Mouse (Mus musculus) hindbrain, embryonic 13.5 days (tissue): Measurements from ENCODE around the gene Arhgef28. TPM values are rescaled to one million over a fixed set of nuclear protein-coding genes. Genes with fewer than 3 reads are reported as not detected.
A peak's percentile ranks its signal among the peaks of the same experiment; 100 is the strongest.

Experiments
- ATAC-seq: fragments of 200-750 bp; cut with Nextera tagmentation; 2 replicates; pipeline ENCODE4 v1.8.0; 2017; ENCODE audit warnings: moderate TSS enrichment; ENCODE audit not compliant: low FRiP score
- H3K27ac ChIP-seq: fragments of 300-500 bp; sonication (generic); 2 replicates; pipeline ENCODE4 v1.5.1; 2015; ENCODE audit warnings: inconsistent platforms, mild to moderate bottlenecking, moderate library complexity
- H3K27me3 ChIP-seq: fragments of 300-500 bp; sonication (generic); 2 replicates; pipeline ENCODE4 v1.6.1; 2015; ENCODE audit warnings: mild to moderate bottlenecking, inconsistent platforms
- H3K36me3 ChIP-seq: fragments of 300-500 bp; sonication (generic); 2 replicates; pipeline ENCODE4 v1.6.1; 2015; ENCODE audit warnings: mild to moderate bottlenecking, inconsistent platforms
- H3K4me1 ChIP-seq: fragments of 300-500 bp; sonication (generic); replicated peaks from 2 replicates; pipeline ENCODE4 v1.6.1; 2015; ENCODE audit warnings: inconsistent platforms
- H3K4me2 ChIP-seq: fragments of 300-500 bp; sonication (generic); 2 replicates; pipeline ENCODE4 v1.6.1; 2015; ENCODE audit warnings: inconsistent platforms, mild to moderate bottlenecking, moderate library complexity
- H3K4me3 ChIP-seq: fragments of 300-500 bp; sonication (generic); 2 replicates; pipeline ENCODE4 v1.5.1; 2015; ENCODE audit warnings: mild to moderate bottlenecking, inconsistent platforms
- H3K9ac ChIP-seq: fragments of 300-500 bp; sonication (generic); 2 replicates; pipeline ENCODE4 v1.6.1; 2015; ENCODE audit warnings: mild to moderate bottlenecking, inconsistent platforms
- H3K9me3 ChIP-seq: fragments of 300-500 bp; sonication (generic); 2 replicates; pipeline ENCODE4 v1.6.1; 2016; ENCODE audit warnings: inconsistent platforms
- WGBS: fragments of 180-500 bp; shearing (Covaris S2); methylation state at CpG from one replicate; pipeline ENCODE4 v1.1.7; 2015; 5-methylcytosine and 5-hydroxymethylcytosine counted together
- polyA plus RNA-seq: library from polyadenylated mRNA; unstranded; fragments of >200 nt; fragmentation: Nextera tagmentation; extraction: Ambion mirVana; gene quantifications from 2 replicates; pipeline ENCODE4 v1.2.1, GENCODE M21; 2015

Arhgef28 gene
- polyA plus RNA-seq, 1 experiment from 2014 or later: 15.9 TPM

DNA sequence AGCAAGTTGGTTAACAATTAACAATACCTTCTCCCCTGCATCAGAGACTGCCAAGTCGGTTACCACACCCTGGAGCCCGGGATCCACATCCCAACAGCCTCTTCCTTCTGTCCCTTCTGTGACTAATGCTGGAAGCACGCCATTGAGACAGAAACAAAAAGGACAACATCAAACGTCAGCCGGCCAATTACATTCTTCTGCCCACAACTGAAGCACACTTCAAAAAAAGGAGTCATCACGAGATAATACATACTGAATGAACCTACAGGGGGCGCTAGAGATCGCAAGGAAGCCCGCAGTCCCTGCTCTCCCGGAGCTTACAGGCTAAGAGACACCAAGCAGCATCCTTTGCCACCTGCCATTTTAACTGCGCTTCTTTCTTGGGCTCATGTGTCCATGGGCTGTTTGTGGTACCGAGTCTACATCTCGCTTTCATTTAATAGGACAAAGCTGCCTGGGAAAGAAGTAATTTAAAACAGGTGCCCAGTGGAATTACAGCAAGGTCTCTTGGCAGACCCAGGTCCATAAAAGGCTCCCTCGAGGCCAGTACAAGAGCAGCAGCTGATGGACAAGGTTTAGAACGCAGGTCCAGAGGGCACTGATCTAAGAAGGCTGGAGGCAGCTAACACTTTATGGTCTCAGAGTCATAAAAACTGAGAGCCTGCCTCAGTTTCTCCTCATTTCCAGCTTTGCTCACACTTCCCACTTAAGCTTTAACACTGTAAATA is 266.6 kb downstream of the Arhgef28 start:
- H3K9me3 ChIP-seq: no peaks in the 10 kb centered on the region
- no peak overlapping the region for H3K4me2 ChIP-seq
- H3K4me3 ChIP-seq: no peak overlapping the region
- H3K9ac ChIP-seq: no peak overlapping the region
- no peak overlapping the region for H3K27ac ChIP-seq
- H3K4me1 ChIP-seq: peaks cover 10% of the 10 kb centered on the region
- 0 out of 2 replicates have a peak, but pooled peaks cover 2% of the 10 kb centered on the region for H3K36me3 ChIP-seq
- WGBS: 64% methylated on average over 15 of the region's 15 CpGs
- H3K27me3 ChIP-seq: 0 out of 2 replicates have a peak, but pooled peaks cover 3% of the 10 kb centered on the region
- ATAC-seq: no peak

DNA sequence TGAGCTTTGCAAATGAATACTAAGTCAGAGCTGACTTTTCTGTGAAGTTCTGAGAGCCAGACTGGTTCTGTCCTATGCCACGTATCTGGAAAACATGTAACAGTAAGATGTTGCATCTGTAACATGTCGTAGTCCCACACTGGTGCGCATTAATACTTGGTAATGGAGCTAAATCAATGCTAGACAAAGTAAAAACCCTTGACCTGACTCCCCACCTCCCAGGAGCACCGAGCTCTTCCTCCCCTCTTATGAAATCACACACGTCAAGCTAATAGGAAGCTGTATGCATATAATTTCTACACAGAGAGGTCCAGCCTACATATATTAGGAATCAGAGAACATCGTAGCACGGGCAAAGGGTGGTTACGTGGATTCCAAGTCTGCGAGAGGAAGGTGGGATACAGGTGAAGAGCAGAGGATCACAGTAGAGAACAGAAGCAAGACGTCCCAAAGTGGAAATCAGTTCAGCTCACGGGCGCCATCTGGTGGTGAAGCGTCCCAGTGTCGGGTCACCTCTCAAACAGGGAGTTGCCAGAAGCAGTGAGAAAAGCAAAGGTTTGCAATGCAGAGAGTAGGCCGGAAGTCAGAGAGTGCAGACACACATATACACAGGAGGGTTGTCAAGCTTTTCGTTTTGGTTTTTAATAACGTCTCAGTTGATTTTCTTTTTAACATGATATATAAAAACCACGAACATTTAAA is 267.5 kb downstream of the Arhgef28 start:
- WGBS: 35% methylated on average over 18 of the region's 18 CpGs
- no peaks in the 10 kb centered on the region for H3K36me3 ChIP-seq
- no peak overlapping the region for H3K27ac ChIP-seq
- peak; percentile 84; the same call in 1 of the 2 replicates for ATAC-seq
- H3K9ac ChIP-seq: no peak overlapping the region
- H3K4me2 ChIP-seq: no peak overlapping the region
- H3K4me3 ChIP-seq: no peak overlapping the region
- 0 out of 2 replicates have a peak, but pooled peaks cover 3% of the 10 kb centered on the region for H3K27me3 ChIP-seq
- H3K9me3 ChIP-seq: no peaks in the 10 kb centered on the region
- peaks cover 10% of the 10 kb centered on the region for H3K4me1 ChIP-seq

DNA sequence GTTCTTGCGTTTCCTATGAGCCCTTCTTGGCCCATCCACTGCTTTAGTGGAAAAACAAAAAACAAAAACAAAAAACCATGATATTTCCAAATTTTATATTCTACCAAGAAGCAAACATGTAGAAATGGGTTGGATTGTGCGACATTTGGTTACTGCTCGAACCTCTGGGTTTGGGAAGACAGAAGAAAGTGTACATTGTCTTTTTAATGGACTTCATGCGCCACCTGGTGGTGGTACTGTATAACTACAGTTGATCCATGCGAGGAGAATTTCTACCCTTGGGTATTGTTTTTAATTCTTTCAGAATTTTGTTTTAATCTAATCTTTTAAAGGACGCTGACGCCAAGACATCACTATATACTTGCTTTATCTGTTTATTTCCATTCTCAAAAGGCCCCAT is 268.3 kb downstream of the Arhgef28 start:
- 18% methylated on average over 7 of the region's 7 CpGs for WGBS
- 0 out of 2 replicates have a peak, but pooled peaks cover 3% of the 10 kb centered on the region for H3K27me3 ChIP-seq
- H3K9me3 ChIP-seq: no peaks in the 10 kb centered on the region
- no peaks in the 10 kb centered on the region for H3K36me3 ChIP-seq
- no peak for ATAC-seq
- H3K4me1 ChIP-seq: peaks cover 10% of the 10 kb centered on the region
- H3K4me3 ChIP-seq: no peak overlapping the region
- no peak overlapping the region for H3K4me2 ChIP-seq
- no peak overlapping the region for H3K9ac ChIP-seq
- no peak overlapping the region for H3K27ac ChIP-seq

DNA sequence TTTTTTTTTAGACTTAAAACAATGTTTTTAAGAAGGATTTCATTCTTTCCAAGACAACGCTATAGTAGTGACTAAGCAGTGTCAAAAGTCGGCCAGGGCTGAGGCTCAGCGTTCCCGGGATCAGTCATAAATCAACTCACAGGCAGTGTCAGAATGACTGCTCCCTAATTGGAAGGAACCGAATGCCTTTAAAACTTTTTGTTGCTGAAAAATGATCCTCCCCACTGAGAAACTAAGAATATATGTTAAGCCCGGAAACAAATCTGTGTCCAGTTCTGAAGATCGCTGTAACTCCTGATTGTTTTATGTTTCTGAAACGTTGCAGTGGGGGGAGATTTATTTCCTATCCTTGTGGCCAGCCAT is 278.1 kb downstream of the Arhgef28 start:
- no peak overlapping the region for H3K27ac ChIP-seq
- WGBS: 24% methylated on average over 8 of the region's 8 CpGs
- H3K4me2 ChIP-seq: no peak overlapping the region

DNA sequence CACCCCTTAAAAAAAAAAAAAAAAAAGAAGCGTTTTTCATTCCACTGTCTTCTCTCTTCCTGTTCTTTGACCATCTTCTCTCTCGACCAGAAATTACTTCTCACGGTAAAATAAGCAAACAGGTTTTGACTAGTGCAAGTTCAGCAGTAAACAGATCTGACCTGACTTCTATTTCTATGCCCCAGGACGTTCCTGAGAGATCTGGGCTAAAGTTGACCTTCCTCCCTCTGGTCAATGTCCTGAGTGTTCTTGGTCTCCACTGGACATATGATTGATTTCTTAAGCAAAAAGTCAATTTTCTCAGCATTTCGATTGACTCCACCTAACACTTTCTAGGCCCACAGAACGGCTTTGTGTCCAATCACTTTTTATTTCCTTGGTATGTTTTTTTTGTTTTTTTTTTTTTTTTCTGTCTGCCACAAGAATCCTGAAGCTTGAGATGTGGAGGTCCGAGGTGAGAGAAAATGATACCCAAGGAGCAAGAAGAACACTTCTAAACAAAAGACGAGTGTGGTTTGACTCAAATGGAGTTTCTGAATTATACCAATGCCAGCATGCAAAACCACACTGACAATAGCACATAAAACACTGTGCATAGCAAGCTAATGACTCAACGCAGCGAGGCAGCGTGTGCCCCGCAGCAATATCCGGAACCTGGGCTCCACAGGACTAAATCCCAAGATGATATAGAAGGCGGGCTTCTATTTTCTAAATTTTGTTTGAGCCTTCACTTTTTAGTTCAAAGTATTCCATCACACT is 278.7 kb downstream of the Arhgef28 start:
- Histone ChIP-seq H3K27ac (no peak overlapping the region), H3K9me3 (no peaks in the 10 kb centered on the region), H3K36me3 (peaks cover 5% of the 10 kb centered on the region), H3K4me3 (no peak overlapping the region), H3K9ac (no peak overlapping the region), H3K4me1 (peaks cover 19% of the 10 kb centered on the region), H3K4me2 (no peak overlapping the region), H3K27me3 (no peaks in the 10 kb centered on the region)
- WGBS: 40% methylated on average over 14 of the region's 14 CpGs
- no peak for ATAC-seq

More for the DNA sequence above, 278.1 kb downstream of the Arhgef28 start:
- H3K9ac ChIP-seq: no peak overlapping the region
- no peak for ATAC-seq
- H3K27me3 ChIP-seq: no peaks in the 10 kb centered on the region
- no peak overlapping the region for H3K4me3 ChIP-seq
- peaks cover 19% of the 10 kb centered on the region for H3K4me1 ChIP-seq
- H3K9me3 ChIP-seq: no peaks in the 10 kb centered on the region
- peaks cover 5% of the 10 kb centered on the region for H3K36me3 ChIP-seq

- Histone ChIP-seq H3K4me1 (peaks cover 19% of the 10 kb centered on the region), H3K4me3 (no peak overlapping the region), H3K27me3 (no peaks in the 10 kb centered on the region), H3K4me2 (no peak overlapping the region), H3K36me3 (peaks cover 5% of the 10 kb centered on the region), H3K9ac (no peak overlapping the region), H3K27ac (no peak overlapping the region), H3K9me3 (no peaks in the 10 kb centered on the region)
- no peak for ATAC-seq
- WGBS: 92% methylated on average over 10 of the region's 10 CpGs
Observed at GRCm38 (mm10) chr13:97926371-97926770, 279.9 kb downstream of the Arhgef28 start.

DNA sequence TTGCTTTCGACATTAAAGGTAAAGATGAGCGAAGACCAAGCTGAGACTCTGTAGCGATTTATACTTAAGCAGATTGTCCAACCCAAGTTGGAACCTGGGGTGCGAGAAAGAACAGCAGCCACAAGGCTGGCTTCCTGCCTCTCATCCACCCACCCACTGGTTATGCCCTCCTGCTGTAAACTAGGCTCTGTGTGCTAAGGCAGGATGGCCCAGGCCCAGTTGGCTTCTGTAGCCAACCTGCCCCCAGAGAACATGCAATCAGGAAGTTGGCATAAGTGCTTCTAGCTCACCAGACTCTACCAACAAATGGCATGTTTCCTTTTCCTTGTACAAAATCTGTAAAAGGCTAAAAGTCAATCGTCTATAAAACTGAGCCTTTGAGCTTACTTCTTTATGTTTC is 283.2 kb downstream of the Arhgef28 start:
- 93% methylated on average over 5 of the region's 5 CpGs for whole genome bisulfite sequencing
- ATAC-seq: no peak
- no peaks in the 10 kb centered on the region for H3K27me3 ChIP-seq

GRCm38 (mm10) chr13:97919590-97919989 is 286.6 kb downstream of the Arhgef28 start:
- H3K4me2 ChIP-seq: no peak overlapping the region
- H3K27ac ChIP-seq: peak overlapping the region; percentile 26; the same call in 1 of the 2 replicates
- H3K27me3 ChIP-seq: no peaks in the 10 kb centered on the region
- no peaks in the 10 kb centered on the region for H3K36me3 ChIP-seq
- H3K9me3 ChIP-seq: no peaks in the 10 kb centered on the region
- WGBS: 35% methylated on average over 8 of the region's 8 CpGs
- H3K4me1 ChIP-seq: peaks cover 20% of the 10 kb centered on the region
- no peak overlapping the region for H3K9ac ChIP-seq
- no peak for ATAC-seq
- no peak overlapping the region for H3K4me3 ChIP-seq

More for the DNA sequence above, 283.2 kb downstream of the Arhgef28 start:
- Histone ChIP-seq H3K9me3 (no peaks in the 10 kb centered on the region), H3K4me1 (peaks cover 21% of the 10 kb centered on the region), H3K27ac (no peak overlapping the region), H3K4me3 (no peak overlapping the region), H3K36me3 (no peaks in the 10 kb centered on the region), H3K4me2 (no peak overlapping the region), H3K9ac (no peak overlapping the region)

GRCm38 (mm10) chr13:97918117-97918900 is 287.9 kb downstream of the Arhgef28 start:
- no peak for ATAC-seq
- H3K36me3 ChIP-seq: no peaks in the 10 kb centered on the region
- 61% methylated on average over 12 of the region's 12 CpGs for WGBS
- H3K9me3 ChIP-seq: no peaks in the 10 kb centered on the region
- no peak overlapping the region for H3K9ac ChIP-seq
- no peak overlapping the region for H3K4me3 ChIP-seq
- H3K4me2 ChIP-seq: no peak overlapping the region
- no peaks in the 10 kb centered on the region for H3K27me3 ChIP-seq
- peaks cover 20% of the 10 kb centered on the region for H3K4me1 ChIP-seq
- H3K27ac ChIP-seq: peak overlapping the region; percentile 58

DNA sequence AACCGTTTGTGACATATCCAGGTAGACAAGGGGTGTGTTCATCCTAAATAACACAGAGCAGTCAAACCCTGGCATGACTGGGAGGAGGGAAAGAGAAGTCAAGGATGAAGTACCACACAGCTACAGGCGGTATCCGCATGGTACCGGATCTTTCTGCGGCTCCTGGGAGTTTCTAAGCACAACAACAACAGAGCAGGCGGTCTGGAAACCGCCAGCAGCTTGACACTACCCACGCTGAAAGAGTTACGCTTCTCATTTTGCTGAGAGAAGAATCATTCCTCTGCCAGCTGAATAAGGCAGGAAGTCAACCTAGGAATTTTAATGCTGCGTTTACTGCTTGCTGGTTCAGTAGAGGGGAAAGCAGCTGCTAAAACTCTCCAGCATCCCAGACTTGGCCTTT is 295.2 kb downstream of the Arhgef28 start:
- 9% methylated on average over 10 of the region's 10 CpGs for WGBS
- Histone ChIP-seq H3K9me3 (no peaks in the 10 kb centered on the region), H3K36me3 (no peaks in the 10 kb centered on the region), H3K27me3 (no peaks in the 10 kb centered on the region), H3K4me1 (peaks cover 10% of the 10 kb centered on the region), H3K27ac (peak overlapping the region; percentile 76), H3K9ac (peak overlapping the region; percentile 51), H3K4me2 (peak overlapping the region; percentile 27; the same call in 1 of the 2 replicates), H3K4me3 (no peak overlapping the region)
- no peak; the same call in 1 of the 2 replicates for ATAC-seq

- no peaks in the 10 kb centered on the region for H3K27me3 ChIP-seq
- H3K36me3 ChIP-seq: no peaks in the 10 kb centered on the region
- H3K4me2 ChIP-seq: no peak overlapping the region
- WGBS: 86% methylated on average over 8 of the region's 8 CpGs
- no peak for ATAC-seq
- H3K9me3 ChIP-seq: no peaks in the 10 kb centered on the region
- H3K4me3 ChIP-seq: no peak overlapping the region
- peaks cover 27% of the 10 kb centered on the region for H3K4me1 ChIP-seq
- H3K27ac ChIP-seq: no peak overlapping the region
- H3K9ac ChIP-seq: no peak overlapping the region
Observed at GRCm38 (mm10) chr13:97902821-97903220, 303.4 kb downstream of the Arhgef28 start.
